Mouse (Mus musculus) lung, embryonic 15.5 days (tissue): ENCODE data around the gene Phkb. TPM values are rescaled to one million over a fixed set of nuclear protein-coding genes. Genes with fewer than 3 reads are reported as not detected.

Experiments
- ATAC-seq: fragments of 200-750 bp; cut with Nextera tagmentation; 2 replicates; pipeline ENCODE4 v1.8.0; 2017; ENCODE audit warnings: moderate number of reproducible peaks, borderline replicate concordance; ENCODE audit not compliant: low FRiP score, low TSS enrichment; ENCODE audit errors: extremely low read depth
- H3K27ac ChIP-seq: fragments of 300-500 bp; sonication (generic); 2 replicates; pipeline ENCODE4 v1.5.1; 2015; ENCODE audit warnings: moderate library complexity, mild to moderate bottlenecking, inconsistent platforms
- H3K27me3 ChIP-seq: fragments of 300-500 bp; sonication (generic); 2 replicates; pipeline ENCODE4 v1.6.1; 2015; ENCODE audit warnings: inconsistent platforms
- H3K36me3 ChIP-seq: fragments of 300-500 bp; sonication (generic); 2 replicates; pipeline ENCODE4 v1.6.1; 2015; ENCODE audit warnings: inconsistent platforms
- H3K4me1 ChIP-seq: fragments of 300-500 bp; sonication (generic); 2 replicates; pipeline ENCODE4 v1.6.1; 2015; ENCODE audit warnings: inconsistent platforms
- H3K4me2 ChIP-seq: fragments of 300-500 bp; sonication (generic); 2 replicates; pipeline ENCODE4 v1.6.1; 2015; ENCODE audit warnings: inconsistent platforms, mild to moderate bottlenecking, moderate library complexity
- H3K4me3 ChIP-seq: fragments of 300-500 bp; sonication (generic); 2 replicates; pipeline ENCODE4 v1.5.1; 2015; ENCODE audit warnings: mild to moderate bottlenecking, inconsistent platforms
- H3K9ac ChIP-seq: fragments of 300-500 bp; sonication (generic); 2 replicates; pipeline ENCODE4 v1.6.1; 2015; ENCODE audit warnings: inconsistent platforms
- H3K9me3 ChIP-seq: fragments of 300-500 bp; sonication (generic); 2 replicates; pipeline ENCODE4 v1.6.1; 2016; ENCODE audit warnings: inconsistent platforms
- WGBS: fragments of 180-500 bp; shearing (Covaris S2); methylation state at CpG from one replicate; pipeline ENCODE4 v1.1.7; 2015; 5-methylcytosine and 5-hydroxymethylcytosine counted together
- polyA plus RNA-seq: library from polyadenylated mRNA; unstranded; fragments of >200 nt; fragmentation: Nextera tagmentation; extraction: Ambion mirVana; gene quantifications from 2 replicates; pipeline ENCODE4 v1.2.1, GENCODE M21; 2015

Gene Phkb
- polyA plus RNA-seq, 1 experiment from 2014 or later, result 47.0 TPM

GRCm38 (mm10) chr8:85862381-85862780 lies 21.6 kb downstream of the Phkb start:
- no peaks in the 10 kb centered on the region for H3K9me3 ChIP-seq
- no peak overlapping the region for H3K4me2 ChIP-seq
- 56% methylated on average over 1 of the region's 1 CpGs for WGBS
- H3K27ac ChIP-seq, result no peak overlapping the region
- no peak overlapping the region for H3K9ac ChIP-seq
- no peak for ATAC-seq
- H3K27me3 ChIP-seq, result no peaks in the 10 kb centered on the region
- no peak overlapping the region for H3K4me3 ChIP-seq
- H3K36me3 ChIP-seq, result no peaks in the 10 kb centered on the region
- no peaks in the 10 kb centered on the region for H3K4me1 ChIP-seq

- no peak overlapping the region for H3K4me3 ChIP-seq
- no peaks in the 10 kb centered on the region for H3K27me3 ChIP-seq
- no peaks in the 10 kb centered on the region for H3K9me3 ChIP-seq
- peaks cover 10% of the 10 kb centered on the region for H3K4me1 ChIP-seq
- H3K36me3 ChIP-seq, result no peaks in the 10 kb centered on the region
- 52% methylated on average over 2 of the region's 2 CpGs for WGBS
- no peak overlapping the region for H3K4me2 ChIP-seq
- ATAC-seq, result peak; percentile 78; the same call in 1 of the 2 replicates
- no peak overlapping the region for H3K27ac ChIP-seq
- no peak overlapping the region for H3K9ac ChIP-seq
Measured at GRCm38 (mm10) chr8:85871660-85872059, 30.9 kb downstream of the Phkb start.

- no peak overlapping the region for H3K4me2 ChIP-seq
- no peaks in the 10 kb centered on the region for H3K4me1 ChIP-seq
- H3K9me3 ChIP-seq, result no peaks in the 10 kb centered on the region
- no peak overlapping the region for H3K27ac ChIP-seq
- WGBS, result 94% methylated on average over 8 of the region's 8 CpGs
- no peaks in the 10 kb centered on the region for H3K27me3 ChIP-seq
- no peak overlapping the region for H3K9ac ChIP-seq
- ATAC-seq, result no peak
- no peak overlapping the region for H3K4me3 ChIP-seq
- peaks cover 8% of the 10 kb centered on the region; the same call in 1 of the 2 replicates for H3K36me3 ChIP-seq
Measured at GRCm38 (mm10) chr8:85877976-85878375, 37.2 kb downstream of the Phkb start.

- H3K4me2 ChIP-seq, result no peak overlapping the region
- WGBS, result 88% methylated on average over 7 of the region's 7 CpGs
- ATAC-seq, result no peak
- H3K27me3 ChIP-seq, result no peaks in the 10 kb centered on the region
- peaks cover 8% of the 10 kb centered on the region; the same call in 1 of the 2 replicates for H3K36me3 ChIP-seq
- H3K9ac ChIP-seq, result no peak overlapping the region
- H3K9me3 ChIP-seq, result no peaks in the 10 kb centered on the region
- no peak overlapping the region for H3K4me3 ChIP-seq
- no peaks in the 10 kb centered on the region for H3K4me1 ChIP-seq
- no peak overlapping the region for H3K27ac ChIP-seq
Measured at GRCm38 (mm10) chr8:85879624-85880023, 38.9 kb downstream of the Phkb start.

- ATAC-seq, result no peak
- Histone ChIP-seq H3K27ac (no peak overlapping the region), H3K4me2 (no peak overlapping the region), H3K36me3 (peaks cover 8% of the 10 kb centered on the region; the same call in 1 of the 2 replicates), H3K4me3 (no peak overlapping the region), H3K4me1 (no peaks in the 10 kb centered on the region), H3K27me3 (no peaks in the 10 kb centered on the region), H3K9me3 (no peaks in the 10 kb centered on the region), H3K9ac (no peak overlapping the region)
- WGBS, result 94% methylated on average over 3 of the region's 3 CpGs
Measured at GRCm38 (mm10) chr8:85884811-85885210, 44.1 kb downstream of the Phkb start.

- no peaks in the 10 kb centered on the region for H3K36me3 ChIP-seq
- WGBS, result 93% methylated on average over 2 of the region's 2 CpGs
- no peak overlapping the region for H3K4me3 ChIP-seq
- no peak overlapping the region for H3K9ac ChIP-seq
- H3K27me3 ChIP-seq, result no peaks in the 10 kb centered on the region
- no peaks in the 10 kb centered on the region for H3K4me1 ChIP-seq
- no peaks in the 10 kb centered on the region for H3K9me3 ChIP-seq
- no peak overlapping the region for H3K27ac ChIP-seq
- no peak overlapping the region for H3K4me2 ChIP-seq
- ATAC-seq, result no peak
Measured at GRCm38 (mm10) chr8:85897636-85898035, 56.9 kb downstream of the Phkb start.

- no peak for ATAC-seq
- Histone ChIP-seq H3K9ac (no peak overlapping the region), H3K27ac (no peak overlapping the region), H3K4me2 (no peak overlapping the region), H3K4me3 (no peak overlapping the region), H3K4me1 (no peaks in the 10 kb centered on the region), H3K9me3 (no peaks in the 10 kb centered on the region), H3K27me3 (no peaks in the 10 kb centered on the region), H3K36me3 (0 out of 2 replicates have a peak, but pooled peaks cover 2% of the 10 kb centered on the region)
Measured at GRCm38 (mm10) chr8:85924991-85925390, 84.2 kb downstream of the Phkb start.

GRCm38 (mm10) chr8:85925574-85925973 lies 84.8 kb downstream of the Phkb start:
- no peak overlapping the region for H3K27ac ChIP-seq
- H3K4me2 ChIP-seq, result no peak overlapping the region
- H3K4me3 ChIP-seq, result no peak overlapping the region
- H3K9ac ChIP-seq, result no peak overlapping the region
- no peaks in the 10 kb centered on the region for H3K9me3 ChIP-seq
- 0 out of 2 replicates have a peak, but pooled peaks cover 2% of the 10 kb centered on the region for H3K36me3 ChIP-seq
- ATAC-seq, result no peak
- WGBS, result 86% methylated on average over 1 of the region's 1 CpGs
- H3K4me1 ChIP-seq, result no peaks in the 10 kb centered on the region
- no peaks in the 10 kb centered on the region for H3K27me3 ChIP-seq

- no peaks in the 10 kb centered on the region for H3K27me3 ChIP-seq
- no peak overlapping the region for H3K4me3 ChIP-seq
- H3K9me3 ChIP-seq, result no peaks in the 10 kb centered on the region
- ATAC-seq, result no peak
- WGBS, result 39% methylated on average over 3 of the region's 3 CpGs
- H3K36me3 ChIP-seq, result 0 out of 2 replicates have a peak, but pooled peaks cover 2% of the 10 kb centered on the region
- no peak overlapping the region for H3K9ac ChIP-seq
- H3K4me1 ChIP-seq, result no peaks in the 10 kb centered on the region
- no peak overlapping the region for H3K4me2 ChIP-seq
- no peak overlapping the region for H3K27ac ChIP-seq
Measured at GRCm38 (mm10) chr8:85926107-85926506, 85.3 kb downstream of the Phkb start.

GRCm38 (mm10) chr8:85936148-85936547 lies 95.4 kb downstream of the Phkb start:
- WGBS, result 87% methylated on average over 5 of the region's 5 CpGs
- no peak for ATAC-seq
- Histone ChIP-seq H3K27ac (no peak overlapping the region), H3K9ac (no peak overlapping the region), H3K4me2 (no peak overlapping the region), H3K27me3 (no peaks in the 10 kb centered on the region), H3K4me1 (no peaks in the 10 kb centered on the region), H3K4me3 (no peak overlapping the region), H3K36me3 (no peaks in the 10 kb centered on the region), H3K9me3 (no peaks in the 10 kb centered on the region)

GRCm38 (mm10) chr8:85937343-85937742 lies 96.6 kb downstream of the Phkb start:
- H3K4me2 ChIP-seq, result no peak overlapping the region
- no peak for ATAC-seq
- no peak overlapping the region for H3K4me3 ChIP-seq
- no peak overlapping the region for H3K27ac ChIP-seq
- H3K9me3 ChIP-seq, result no peaks in the 10 kb centered on the region
- H3K4me1 ChIP-seq, result no peaks in the 10 kb centered on the region
- no peaks in the 10 kb centered on the region; the same call in 1 of the 2 replicates for H3K36me3 ChIP-seq
- no peaks in the 10 kb centered on the region for H3K27me3 ChIP-seq
- WGBS, result 65% methylated on average over 7 of the region's 7 CpGs
- H3K9ac ChIP-seq, result no peak overlapping the region

GRCm38 (mm10) chr8:85944820-85945219 lies 104.1 kb downstream of the Phkb start:
- ATAC-seq, result no peak
- H3K27ac ChIP-seq, result no peak overlapping the region
- H3K9ac ChIP-seq, result no peak overlapping the region
- 95% methylated on average over 5 of the region's 5 CpGs for WGBS
- H3K27me3 ChIP-seq, result no peaks in the 10 kb centered on the region
- H3K36me3 ChIP-seq, result no peaks in the 10 kb centered on the region; the same call in 1 of the 2 replicates
- no peaks in the 10 kb centered on the region for H3K4me1 ChIP-seq
- no peaks in the 10 kb centered on the region for H3K9me3 ChIP-seq
- no peak overlapping the region for H3K4me2 ChIP-seq
- no peak overlapping the region for H3K4me3 ChIP-seq

GRCm38 (mm10) chr8:85958391-85958790 lies 117.6 kb downstream of the Phkb start:
- H3K9me3 ChIP-seq, result no peaks in the 10 kb centered on the region
- H3K4me1 ChIP-seq, result no peaks in the 10 kb centered on the region
- H3K36me3 ChIP-seq, result no peaks in the 10 kb centered on the region
- H3K9ac ChIP-seq, result no peak overlapping the region
- H3K27me3 ChIP-seq, result no peaks in the 10 kb centered on the region
- H3K27ac ChIP-seq, result no peak overlapping the region
- ATAC-seq, result no peak
- H3K4me3 ChIP-seq, result no peak overlapping the region
- WGBS, result 86% methylated on average over 2 of the region's 2 CpGs
- no peak overlapping the region for H3K4me2 ChIP-seq
